Mouse (Mus musculus) cerebellum, adult 2 months (tissue): Measurements from ENCODE around the gene Nrxn1.

ENCODE experiments used
- CTCF ChIP-seq: fragments of 200-500 bp; IDR thresholded peaks from 2 replicates; pipeline ENCODE4 v1.5.1; 2011; ENCODE audit warnings: low read depth, mild to moderate bottlenecking, control low read depth, low read length, moderate library complexity, borderline replicate concordance; ENCODE audit not compliant: insufficient read depth
- POLR2A ChIP-seq: fragments of 200-500 bp; IDR thresholded peaks from 2 replicates; pipeline ENCODE4 v1.6.1; 2011; ENCODE audit warnings: low read length, control low read depth, borderline replicate concordance; ENCODE audit not compliant: insufficient read depth

- no peak for TF ChIP-seq CTCF
- no peak for TF ChIP-seq POLR2A
Observed at GRCm38 (mm10) chr17:90253451-90254131, 839.3 kb downstream of the Nrxn1 start.
